Mouse (Mus musculus) left cerebral cortex, postnatal 14 days (tissue): ENCODE data around the gene Malrd1. TPM values are rescaled to one million over a fixed set of nuclear protein-coding genes. Genes with fewer than 3 reads are reported as not detected.

Source experiments
- DNase-seq, 2 experiments: peaks; one replicate each; pipeline ENCODE4 v3.0.0; 2021 to 2022; ENCODE audit warnings: low spot score in 2 of 2, mixed read lengths in 1 of 2
- intact Hi-C: fragments of 180-260 bp; cut with DNase I; formaldehyde crosslinking; loops from one replicate; pipeline ENCODE4 v1.15.1; 2025
- long read RNA-seq, 2 experiments: library from polyadenylated mRNA; stranded (forward); transcript quantifications; one replicate each; pipeline ENCODE4 v2.0.0; 2021
- total RNA-seq, 2 experiments: library from RNA; stranded (reverse); gene quantifications; 2 replicates each; pipeline ENCODE4 v1.2.3; 2021

Gene Malrd1
- under 1 TPM; 0.04 to 0.06 TPM for total RNA-seq
- long read RNA-seq, experiment 1, partial matches to known transcripts: 0 of 1 reads
- long read RNA-seq, experiment 1, other reads (novel, unspliced or antisense): 1 of 1 reads
- long read RNA-seq, experiment 2: 0 reads

DNA sequence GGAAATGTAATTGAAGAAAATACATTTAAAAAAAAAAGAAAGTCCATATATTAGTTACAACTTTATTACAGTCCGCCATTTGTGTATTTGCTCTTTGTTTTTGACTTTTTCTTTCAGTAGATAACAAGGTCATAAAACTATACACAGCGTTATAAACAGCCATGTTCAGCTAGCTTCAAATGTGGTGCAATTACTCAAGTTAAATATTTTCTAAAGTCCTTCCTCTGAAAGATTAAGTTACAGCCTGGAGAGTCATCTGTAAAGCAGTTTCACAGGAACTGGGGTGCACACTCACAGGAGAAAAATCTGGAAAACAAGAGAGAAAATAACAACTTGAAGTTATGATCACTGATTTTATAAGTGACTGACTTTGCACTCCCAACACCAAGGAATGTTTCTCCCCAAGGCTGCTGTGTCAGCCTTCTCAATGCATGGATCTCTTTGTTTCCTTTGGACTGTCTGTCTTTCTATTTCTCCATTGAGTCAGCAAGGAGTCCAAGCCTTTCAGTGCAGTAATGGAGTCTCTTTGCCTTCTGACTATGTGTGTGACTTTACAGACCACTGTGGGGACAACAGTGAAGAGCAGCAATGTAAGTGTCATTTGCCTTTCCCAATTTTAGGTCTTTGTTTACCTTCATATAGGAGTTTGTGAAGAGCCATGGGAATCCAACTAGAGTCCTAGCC lies at the start of gene Malrd1:
Gene Malrd1, plus strand, starts transcription at position 239 of the 684 bp plus-strand sequence.
- intact Hi-C loops: no loop called here
- DNase-seq: no peak

GRCm38 (mm10) chr2:15538643-15539042 lies 12.4 kb downstream of the Malrd1 start:
- intact Hi-C loops: no loop called here
- no peak for DNase-seq

DNA sequence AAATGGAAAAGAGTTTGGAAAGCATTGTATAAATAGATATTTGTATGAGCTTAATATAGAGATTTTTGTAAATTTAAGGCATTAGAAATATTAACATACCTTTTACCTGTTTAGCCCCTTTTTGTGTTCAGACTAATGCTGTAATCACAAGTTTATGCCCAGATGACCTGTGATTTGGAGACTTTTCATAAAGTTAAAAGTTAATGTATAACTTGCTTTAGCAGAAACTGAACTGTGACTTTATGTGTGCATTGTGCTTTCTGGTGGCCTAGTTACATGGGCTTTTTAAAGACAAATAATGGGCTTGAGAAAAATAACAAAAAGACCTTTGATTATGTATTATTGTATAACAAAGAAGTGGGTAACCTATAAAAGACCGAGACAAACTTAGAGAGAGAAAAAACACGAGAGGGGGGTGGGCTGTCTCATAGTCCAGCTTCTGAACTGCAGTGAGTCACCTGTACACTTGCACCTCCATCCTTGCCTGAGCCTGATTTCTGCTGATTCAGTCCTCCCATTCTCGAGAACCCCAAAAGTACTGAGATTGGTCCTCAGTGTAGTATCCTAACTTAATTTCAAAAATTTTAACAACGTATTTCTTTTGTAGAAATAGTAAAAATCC lies 87.2 kb downstream of the Malrd1 start:
- intact Hi-C loops: no loop called here

DNA sequence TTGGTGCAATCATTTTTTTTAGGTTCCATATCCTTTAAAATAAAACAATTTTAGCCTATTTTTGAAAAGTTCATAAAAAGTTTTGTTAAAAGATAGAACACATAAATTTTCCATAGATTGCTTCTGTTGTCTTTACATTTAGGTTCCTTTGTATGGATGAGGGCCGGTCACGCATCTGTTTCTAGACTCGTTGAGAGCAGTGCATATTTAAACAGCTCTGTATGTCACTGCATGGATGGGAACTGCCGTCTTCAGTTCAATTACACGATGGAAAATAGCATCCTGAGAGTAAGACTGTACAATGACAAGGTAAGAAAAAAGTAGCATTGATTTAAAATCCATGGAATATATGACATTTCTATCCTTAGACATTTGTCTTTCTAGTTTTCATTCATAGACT lies 87.7 kb downstream of the Malrd1 start:
- intact Hi-C loops: no loop called here
- no peak for DNase-seq

More for the DNA sequence above, 87.2 kb downstream of the Malrd1 start:
- no peak for DNase-seq

DNA sequence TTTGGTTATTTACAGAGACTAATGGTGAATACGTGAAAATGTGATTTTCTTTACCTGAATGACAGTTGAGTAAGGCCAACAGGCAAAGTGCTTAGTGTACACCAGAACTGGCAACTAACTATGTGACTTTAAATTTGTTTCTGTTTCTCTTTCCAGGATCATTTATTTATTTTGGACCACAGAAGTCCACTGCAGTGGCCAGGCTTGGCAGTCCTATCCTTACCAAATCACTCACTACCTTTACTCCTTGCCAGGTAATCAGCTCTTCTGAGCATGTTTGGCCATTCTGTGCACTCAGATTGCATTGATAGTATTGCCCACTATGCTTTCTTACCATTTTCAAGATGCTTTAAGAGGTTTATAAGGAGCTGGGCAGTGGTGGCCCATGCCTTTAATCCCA lies 109.5 kb downstream of the Malrd1 start:
- no peak for DNase-seq
- intact Hi-C loops: no loop called here

- DNase-seq: no peak
- intact Hi-C loops: no loop called here
These were observed 117.6 kb downstream of the Malrd1 start for GRCm38 (mm10) chr2:15643864-15644263.

- DNase-seq: no peak
- intact Hi-C loops: no loop called here
These were observed 130.1 kb downstream of the Malrd1 start for GRCm38 (mm10) chr2:15656388-15656787.

GRCm38 (mm10) chr2:15702977-15703376 lies 176.7 kb downstream of the Malrd1 start:
- intact Hi-C loops: no loop called here

DNA sequence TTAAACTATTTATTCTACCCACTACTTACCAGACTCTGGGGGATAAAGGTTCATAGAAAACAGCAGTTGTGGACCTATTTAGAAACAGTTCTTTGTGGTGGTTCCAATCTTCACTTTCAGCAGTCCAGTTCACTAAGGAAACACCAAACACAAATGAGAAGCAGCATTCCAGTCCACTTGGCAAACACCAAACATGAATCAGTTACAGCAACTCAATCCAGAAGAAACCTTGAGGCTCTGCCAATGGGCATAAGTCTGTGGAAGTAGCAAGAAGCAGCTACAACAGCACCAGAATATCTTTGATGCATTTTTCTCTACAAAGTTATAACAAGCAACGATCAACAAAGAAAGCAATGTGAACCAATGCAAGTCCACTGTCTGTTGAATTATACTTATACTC lies 214.7 kb downstream of the Malrd1 start:
- intact Hi-C loops: no loop called here
- peak; percentile 10 to 15 for DNase-seq

More at GRCm38 (mm10) chr2:15702977-15703376, 176.7 kb downstream of the Malrd1 start:
- no peak for DNase-seq

DNA sequence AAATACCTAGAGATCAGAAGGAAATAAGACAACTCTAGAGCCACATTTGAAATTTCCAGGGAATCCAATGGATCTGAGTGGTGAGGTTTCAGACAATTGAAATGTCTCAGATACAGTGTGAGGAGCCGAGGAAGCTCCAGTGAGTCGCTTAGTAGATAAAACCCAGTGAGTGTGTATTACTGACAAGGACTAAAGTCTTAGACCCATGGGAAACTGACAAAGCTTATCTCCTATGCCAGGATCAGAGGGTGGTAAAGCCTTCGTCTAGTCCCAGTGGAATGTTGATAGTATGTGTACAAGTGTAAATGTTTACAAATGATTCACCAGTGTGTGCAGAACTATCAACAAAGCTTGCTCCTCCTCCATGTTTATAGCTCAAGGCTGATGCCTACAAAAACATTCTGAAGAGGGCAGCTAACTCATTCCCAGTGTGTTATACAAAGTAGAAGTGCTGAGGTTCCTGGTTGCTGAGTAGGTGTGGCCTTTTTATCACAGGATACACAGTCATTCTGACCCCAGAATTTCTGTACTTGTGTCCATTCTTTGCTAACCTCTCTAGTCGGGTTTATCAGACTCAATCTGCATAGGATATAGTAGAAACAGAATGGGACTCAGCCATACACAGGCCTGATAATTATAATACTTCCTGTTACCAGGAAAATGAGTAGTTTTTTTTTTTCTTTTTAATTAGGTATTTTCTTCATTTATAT lies 218.9 kb downstream of the Malrd1 start:
- no peak for DNase-seq
- intact Hi-C loops: no loop called here

- DNase-seq: no peak
- intact Hi-C loops: no loop called here
These were observed 258.5 kb downstream of the Malrd1 start for GRCm38 (mm10) chr2:15784818-15785217.

GRCm38 (mm10) chr2:15815724-15816123 lies 289.4 kb downstream of the Malrd1 start:
- DNase-seq: no peak
- intact Hi-C loops: no loop called here

- peak in 1 of 2 experiments; percentile 3 for DNase-seq
- intact Hi-C loops: no loop called here
These were observed 343.1 kb downstream of the Malrd1 start for GRCm38 (mm10) chr2:15869380-15869779.

DNA sequence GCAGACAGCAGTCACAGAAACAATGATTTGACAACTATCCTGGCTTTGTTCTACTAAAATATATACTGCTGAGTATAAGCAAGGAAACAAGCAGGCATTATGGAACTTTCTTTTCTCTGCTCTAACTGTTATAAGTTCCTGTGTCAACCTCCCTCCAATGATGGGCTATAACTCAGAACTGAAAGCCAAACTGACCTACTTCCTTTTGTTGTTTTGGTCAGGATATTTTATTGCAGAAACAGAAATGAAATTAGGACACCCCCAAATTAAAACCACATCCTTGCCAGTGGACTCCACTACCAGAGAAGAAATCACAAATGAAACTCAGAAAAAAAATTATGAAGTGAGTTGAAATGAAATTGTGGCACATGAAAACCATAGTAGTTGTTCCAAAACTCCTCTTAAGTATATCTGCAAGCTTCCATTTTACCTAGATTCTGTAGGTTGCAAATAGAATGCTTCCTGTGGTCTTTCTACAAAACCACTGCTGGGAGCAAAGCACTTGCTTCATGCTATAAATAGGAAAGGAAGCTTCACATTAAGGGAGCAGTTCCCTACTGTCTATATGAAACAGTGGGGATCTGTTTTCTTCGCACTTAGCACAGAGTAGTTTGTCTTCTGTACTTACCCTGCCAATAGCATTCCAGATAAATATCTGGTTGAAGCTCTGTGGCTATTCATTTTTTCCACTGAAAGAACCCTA lies 367.3 kb downstream of the Malrd1 start:
- DNase-seq: no peak
- intact Hi-C loops: no loop called here

- intact Hi-C loops: no loop called here
- no peak for DNase-seq
These were observed 399.2 kb downstream of the Malrd1 start for GRCm38 (mm10) chr2:15925432-15925831.

DNA sequence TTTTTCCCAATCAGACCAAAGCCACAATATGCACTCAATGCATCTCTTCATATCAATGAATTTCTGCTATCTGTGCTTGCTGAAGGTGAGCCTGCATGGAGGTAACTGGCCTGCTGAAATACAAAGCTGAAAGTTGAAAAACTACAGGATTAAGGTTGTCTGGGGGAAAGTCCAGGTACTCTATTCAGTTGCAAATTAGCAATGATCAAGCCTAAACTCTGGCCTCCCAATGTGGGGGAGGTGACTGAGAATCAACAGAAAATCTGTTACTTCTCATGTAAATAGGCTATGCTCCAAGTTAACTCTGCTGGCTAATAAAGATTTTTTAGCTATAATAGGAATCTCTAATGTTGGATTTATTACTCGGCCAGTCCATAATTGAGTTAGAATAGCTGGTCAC lies 399.8 kb downstream of the Malrd1 start:
- intact Hi-C loops: no loop called here

GRCm38 (mm10) chr2:15931479-15931878 lies 405.2 kb downstream of the Malrd1 start:
- no peak for DNase-seq
- intact Hi-C loops: no loop called here

More for the DNA sequence above, 399.8 kb downstream of the Malrd1 start:
- no peak for DNase-seq

DNA sequence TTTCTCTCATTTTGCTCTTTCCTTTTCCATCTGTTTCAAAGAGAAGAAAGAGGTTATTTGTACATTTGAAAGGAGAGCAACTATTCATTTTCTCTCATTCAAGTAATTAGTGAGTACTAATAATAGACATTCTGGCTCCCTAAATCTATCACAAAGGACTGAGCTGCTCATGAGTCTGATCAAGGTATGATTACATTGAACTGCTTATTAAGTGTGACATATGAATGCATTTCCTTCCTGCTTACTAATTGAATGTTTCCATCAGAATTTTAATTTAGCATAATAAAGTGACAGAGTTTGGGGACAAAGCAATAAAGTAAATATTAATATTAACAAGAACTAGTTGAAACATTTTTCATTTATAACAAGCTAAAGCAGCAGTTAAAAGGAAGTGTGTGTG lies 405.6 kb downstream of the Malrd1 start:
- intact Hi-C loops: no loop called here
- no peak for DNase-seq

GRCm38 (mm10) chr2:15932340-15932739 lies 406.1 kb downstream of the Malrd1 start:
- intact Hi-C loops: no loop called here
- DNase-seq: no peak

GRCm38 (mm10) chr2:16002925-16003324 lies 476.6 kb downstream of the Malrd1 start:
- intact Hi-C loops: no loop called here
- no peak for DNase-seq
